9 mouse cellular contexts compared by ENCODE assay signal in genomic region chr12:110837192-110837841, GRCm38 (mm10). TPM values are rescaled to one million over a fixed set of nuclear protein-coding genes. Genes with fewer than 3 reads are reported as not detected.
A peak's percentile ranks its signal among the peaks of the same experiment; 100 is the strongest.
DNase-seq lines count a peak whose midpoint lies in the region; ATAC-seq and TF ChIP-seq lines count a peak whose summit lies in the region.
"Had no signal": no experiment of that assay in that cellular context is flagged by ENCODE, and none has a peak within 500 bp of the region (broad histone marks: within the 10 kb centered on the region; RNA-seq: fewer than 3 reads in every experiment).

No protein-coding gene starts in this region.

- peaks cover 10% of the 10 kb centered on the region for H3K27me3 ChIP-seq in CH12.LX (replicated peaks)
- no peaks in the 10 kb centered on the region for H3K27me3 ChIP-seq in hindbrain, embryonic 12.5 days
- H3K27me3 ChIP-seq in limb, embryonic 13.5 days = no peaks in the 10 kb centered on the region
- H3K27me3 ChIP-seq in cerebellum, adult 2 months (ENCODE audit: control insufficient read depth, insufficient read depth, low read length) = no peaks in the 10 kb centered on the region

- H3K79me2 ChIP-seq in CH12.LX (replicated peaks; ENCODE audit: control insufficient read depth, extremely low read depth, insufficient read depth, poor library complexity, severe bottlenecking) = no peaks in the 10 kb centered on the region

- no peak for TF ChIP-seq RAD21 in CH12.LX (IDR thresholded peaks at IDR 0.05; ENCODE audit: low read depth, low read length)

- H3K4me1 ChIP-seq in CH12.LX (ENCODE audit: control insufficient read depth in 1 of 2, insufficient read depth in 2 of 2) = peaks cover 0 to 28% of the 10 kb centered on the region in 2 experiments; a peak in 2 of 4 replicates
- peaks cover 17% of the 10 kb centered on the region for H3K4me1 ChIP-seq in hindbrain, embryonic 12.5 days
- peaks cover 16% of the 10 kb centered on the region for H3K4me1 ChIP-seq in limb, embryonic 13.5 days
- no peaks in the 10 kb centered on the region for H3K4me1 ChIP-seq in cerebellum, adult 2 months (ENCODE audit: control insufficient read depth, insufficient read depth, low read length)

- dilution Hi-C loops in CH12.LX (cut with MboI; ENCODE audit: extremely low pct_ligation_motif_present, extremely low pct_unique_long_range_greater_than_20kb, low sequenced_read_pairs) = no loop called here

- H3K9me3 ChIP-seq in CH12.LX (replicated peaks; ENCODE audit: low read length) = no peaks in the 10 kb centered on the region
- H3K9me3 ChIP-seq in hindbrain, embryonic 12.5 days (replicated peaks) = no peaks in the 10 kb centered on the region
- no peaks in the 10 kb centered on the region for H3K9me3 ChIP-seq in limb, embryonic 13.5 days

- TF ChIP-seq POLR2A in CH12.LX (IDR thresholded peaks at IDR 0.05; ENCODE audit: low read depth, low read length) = no peak
- TF ChIP-seq POLR2A in cerebellum, adult 2 months (IDR thresholded peaks at IDR 0.05; ENCODE audit: borderline replicate concordance, insufficient read depth, low read length) = no peak

- H3K4me3 ChIP-seq in CH12.LX (replicated peaks in 1 of 3; ENCODE audit: low read depth in 2 of 3, low read length in 2 of 3, poor library complexity in 1 of 3) = no peak overlapping the region
- H3K4me3 ChIP-seq in hindbrain, embryonic 12.5 days = no peak overlapping the region
- no peak overlapping the region for H3K4me3 ChIP-seq in limb, embryonic 13.5 days
- H3K4me3 ChIP-seq in cerebellum, adult 2 months (replicated peaks; ENCODE audit: insufficient read depth, low read depth, low read length) = no peak overlapping the region

- 32% methylated on average over 5 of the region's 5 CpGs for WGBS in hindbrain, embryonic 12.5 days
- 40% methylated on average over 5 of the region's 5 CpGs for WGBS in limb, embryonic 13.5 days
- 38% methylated on average over 5 of the region's 5 CpGs for whole genome bisulfite sequencing in cerebellum, adult 2 months

- no peak for TF ChIP-seq CTCF in CH12.LX (conservative IDR thresholded peaks at IDR 0.05 in 1 of 2, IDR thresholded peaks at IDR 0.05 in 1 of 2; ENCODE audit: low read depth in 2 of 2, low read length in 2 of 2)
- TF ChIP-seq CTCF in cerebellum, adult 2 months (IDR thresholded peaks at IDR 0.05; ENCODE audit: borderline replicate concordance, insufficient read depth, low read depth, low read length) = no peak

- no peak overlapping the region for H3K27ac ChIP-seq in CH12.LX (ENCODE audit: insufficient read depth, low read depth)
- H3K27ac ChIP-seq in hindbrain, embryonic 12.5 days = peak overlapping the region; percentile 79
- H3K27ac ChIP-seq in limb, embryonic 13.5 days = no peak overlapping the region
- H3K27ac ChIP-seq in cerebellum, adult 2 months (ENCODE audit: insufficient read depth, low read length) = no peak overlapping the region

- no peak for TF ChIP-seq EP300 in CH12.LX (IDR thresholded peaks at IDR 0.05; ENCODE audit: low read length)

- in situ Hi-C loops in CH12.LX (cut with MboI; ENCODE audit: low pct_ligation_motif_present, low pct_unique_long_range_greater_than_20kb, low sequenced_read_pairs) = no loop called here

- DNase-seq in CH12.LX (ENCODE audit: extremely low read depth) = no peak
- peak; percentile 79 for DNase-seq in Muller cell, postnatal 12 days (ENCODE audit: inconsistent ontology term)
- DNase-seq in frontal cortex, postnatal 25 days (ENCODE audit: low spot score in 2 of 2) = no peak
- no peak for DNase-seq in left cerebral cortex, adult 18-20 months (ENCODE audit: low spot score in 2 of 2)
- DNase-seq in layer of hippocampus, postnatal 14 days (ENCODE audit: low spot score in 2 of 2) = no peak
- DNase-seq in cerebellum, adult 2 months = no peak
- DNase-seq: thymus, adult 2 months had no signal

- H3K36me3 ChIP-seq in CH12.LX (replicated peaks in 1 of 2; ENCODE audit: control insufficient read depth in 1 of 2, insufficient read depth in 1 of 2, low read length in 1 of 2) = no peaks in the 10 kb centered on the region
- H3K36me3 ChIP-seq in hindbrain, embryonic 12.5 days = no peaks in the 10 kb centered on the region
- no peaks in the 10 kb centered on the region for H3K36me3 ChIP-seq in limb, embryonic 13.5 days

- no peak overlapping the region for H3K9ac ChIP-seq in CH12.LX (ENCODE audit: insufficient read depth, low read depth)
- 0 out of 2 replicates have a peak overlapping the region, but pooled peaks have one; percentile 44 for H3K9ac ChIP-seq in hindbrain, embryonic 12.5 days
- H3K9ac ChIP-seq in limb, embryonic 13.5 days = peak overlapping the region; percentile 48

- ATAC-seq in hindbrain, embryonic 12.5 days (ENCODE audit: low FRiP score) = peak; percentile 64
- ATAC-seq in limb, embryonic 13.5 days (ENCODE audit: low FRiP score, low read depth) = no peak

- H3K4me2 ChIP-seq in CH12.LX (ENCODE audit: insufficient read depth, low read depth, poor library complexity, severe bottlenecking) = 0 out of 2 replicates have a peak overlapping the region, but pooled peaks have one; percentile 4
- peak overlapping the region; percentile 17 for H3K4me2 ChIP-seq in hindbrain, embryonic 12.5 days (replicated peaks)
- H3K4me2 ChIP-seq in limb, embryonic 13.5 days (replicated peaks) = peak overlapping the region; percentile 23; the same call in 1 of the 2 replicates

TF ChIP-seq in CH12.LX, 34 proteins besides CTCF, POLR2A, EP300 and RAD21:
- TF ChIP-seq HCFC1 (IDR thresholded peaks at IDR 0.05; ENCODE audit: low read depth, low read length) = no peak
- TF ChIP-seq RCOR1 (conservative IDR thresholded peaks at IDR 0.05; ENCODE audit: low read depth, low read length) = no peak
- no peak for TF ChIP-seq NELFE (IDR thresholded peaks at IDR 0.05; ENCODE audit: low read depth, low read length)
- TF ChIP-seq MEF2A (IDR thresholded peaks at IDR 0.05; ENCODE audit: borderline replicate concordance, low read depth, low read length) = no peak
- TF ChIP-seq CHD1 (IDR thresholded peaks at IDR 0.05; ENCODE audit: low read depth, low read length) = no peak
- no peak for TF ChIP-seq MYC (IDR thresholded peaks at IDR 0.05; ENCODE audit: low read depth, low read length)
- TF ChIP-seq E2F4 (IDR thresholded peaks at IDR 0.05; ENCODE audit: insufficient replicate concordance, low read depth, low read length) = no peak
- no peak for TF ChIP-seq BHLHE40 (IDR thresholded peaks at IDR 0.05; ENCODE audit: low read depth, low read length)
- TF ChIP-seq MAX (IDR thresholded peaks at IDR 0.05; ENCODE audit: low read length) = no peak
- TF ChIP-seq POLR2AphosphoS2 (IDR thresholded peaks at IDR 0.05; ENCODE audit: low read depth, low read length) = no peak

RNA-seq across cellular contexts. Expression of gene Mok, which starts 3.4 kb away (rescaled TPM):
- total RNA-seq in CH12.LX (2012; rRNA removed) (5.5 and 9.8 TPM in 2 replicates), CH12.LX (2014; rRNA removed) (5.8 and 7.1 TPM in 2 replicates)
- 9.1 and 11.0 TPM in 2 replicates for polyA plus RNA-seq in CH12.LX (2012; ENCODE audit: insufficient read length, low read depth)
- polyA plus RNA-seq in hindbrain, embryonic 12.5 days (2016; fragmentation: Nextera tagmentation; extraction: Ambion mirVana) = 12.6 and 13.5 TPM in 2 replicates
- polyA plus RNA-seq in limb, embryonic 13.5 days (2015; fragmentation: Nextera tagmentation; extraction: Ambion mirVana) = 5.7 and 6.1 TPM in 2 replicates
- 10 to 100 TPM; 10.9 to 11.6 TPM for total RNA-seq in left cerebral cortex, adult 18-20 months (2021)
- 1 to 10 TPM; 7.3 to 9.8 TPM for total RNA-seq in layer of hippocampus, postnatal 14 days (2021)
- 5.9 and 6.7 TPM in 2 replicates for polyA plus RNA-seq in cerebellum, adult 2 months (2012; rRNA removed)

RNA-seq across cellular contexts. Expression of gene Zfp839, which starts 12.7 kb away (rescaled TPM):
- 7.8 and 9.1 TPM in 2 replicates for total RNA-seq in CH12.LX (2012; rRNA removed)
- total RNA-seq in CH12.LX (2014; rRNA removed) = 3.7 and 3.8 TPM in 2 replicates
- polyA plus RNA-seq in CH12.LX (2012; ENCODE audit: insufficient read length, low read depth) = 8.1 and 9.2 TPM in 2 replicates
- polyA plus RNA-seq in hindbrain, embryonic 12.5 days (2016; fragmentation: Nextera tagmentation; extraction: Ambion mirVana) = 6.3 and 6.9 TPM in 2 replicates
- polyA plus RNA-seq in limb, embryonic 13.5 days (2015; fragmentation: Nextera tagmentation; extraction: Ambion mirVana) = 7.0 and 7.8 TPM in 2 replicates
- 10 to 100 TPM; 11.7 to 12.8 TPM for total RNA-seq in left cerebral cortex, adult 18-20 months (2021)
- 10 to 100 TPM in 1 of 2 experiments, 1 to 10 TPM in 1; 9.8 to 11.2 TPM for total RNA-seq in layer of hippocampus, postnatal 14 days (2021)
- 7.6 and 8.5 TPM in 2 replicates for polyA plus RNA-seq in cerebellum, adult 2 months (2012; rRNA removed)

RNA-seq across cellular contexts. Expression of gene Cinp, which starts 51.6 kb away (rescaled TPM):
- 135 and 161 TPM in 2 replicates for total RNA-seq in CH12.LX (2012; rRNA removed)
- total RNA-seq in CH12.LX (2014; rRNA removed) = 164 and 167 TPM in 2 replicates
- polyA plus RNA-seq in CH12.LX (2012; ENCODE audit: insufficient read length, low read depth) = 114 and 131 TPM in 2 replicates
- 60.9 and 61.5 TPM in 2 replicates for polyA plus RNA-seq in hindbrain, embryonic 12.5 days (2016; fragmentation: Nextera tagmentation; extraction: Ambion mirVana)
- 69.0 and 73.4 TPM in 2 replicates for polyA plus RNA-seq in limb, embryonic 13.5 days (2015; fragmentation: Nextera tagmentation; extraction: Ambion mirVana)
- 10 to 100 TPM; 89.6 to 93.8 TPM for total RNA-seq in left cerebral cortex, adult 18-20 months (2021)
- total RNA-seq in layer of hippocampus, postnatal 14 days (2021) = 10 to 100 TPM; 83.3 to 87.3 TPM
- 59.6 and 65.7 TPM in 2 replicates for polyA plus RNA-seq in cerebellum, adult 2 months (2012; rRNA removed)

RNA-seq across cellular contexts. Expression of gene Tecpr2, which starts 51.7 kb away (rescaled TPM):
- total RNA-seq in CH12.LX (2012; rRNA removed) = 6.7 and 7.5 TPM in 2 replicates
- 2.6 and 3.1 TPM in 2 replicates for total RNA-seq in CH12.LX (2014; rRNA removed)
- polyA plus RNA-seq in CH12.LX (2012; ENCODE audit: insufficient read length, low read depth) = 2.8 and 2.9 TPM in 2 replicates
- polyA plus RNA-seq in hindbrain, embryonic 12.5 days (2016; fragmentation: Nextera tagmentation; extraction: Ambion mirVana) = 8.4 and 8.8 TPM in 2 replicates
- 4.4 and 4.9 TPM in 2 replicates for polyA plus RNA-seq in limb, embryonic 13.5 days (2015; fragmentation: Nextera tagmentation; extraction: Ambion mirVana)
- 10 to 100 TPM; 46.6 TPM for total RNA-seq in left cerebral cortex, adult 18-20 months (2021)
- total RNA-seq in layer of hippocampus, postnatal 14 days (2021) = 10 to 100 TPM; 38.5 to 39.7 TPM
- 20.2 and 20.7 TPM in 2 replicates for polyA plus RNA-seq in cerebellum, adult 2 months (2012; rRNA removed)
